27 mouse cellular contexts compared by ENCODE assay signal in the genomic region with DNA sequence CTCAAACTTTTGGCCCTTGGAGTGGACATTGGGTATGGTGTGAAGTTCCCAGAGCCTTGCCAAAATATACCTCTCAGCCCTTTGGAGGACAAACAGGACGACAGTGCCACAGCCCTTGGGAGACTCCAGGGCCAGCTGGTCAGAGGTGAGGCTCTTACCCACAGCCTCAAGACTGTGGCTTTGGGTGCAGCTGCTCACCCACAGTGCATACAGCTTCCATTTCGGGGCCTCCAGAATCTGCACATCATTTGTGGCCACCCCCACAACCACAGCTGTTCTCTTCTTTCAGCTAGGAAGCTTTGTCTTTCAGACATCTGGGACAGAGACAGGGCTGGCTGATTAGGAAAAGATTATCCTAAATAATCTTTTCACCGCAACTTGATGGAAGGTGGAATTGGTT. TPM values are rescaled to one million over a fixed set of nuclear protein-coding genes. Genes with fewer than 3 reads are reported as not detected.
"Had no signal": no experiment of that assay in that cellular context is flagged by ENCODE, and none has a peak within 500 bp of the region (broad histone marks: within the 10 kb centered on the region; RNA-seq: fewer than 3 reads in every experiment).

No protein-coding gene starts in this region.

- H3K27me3 ChIP-seq: heart, embryonic 13.5 days; heart, embryonic 15.5 days; hindbrain, embryonic 13.5 days; hindbrain, embryonic 15.5 days; kidney, embryonic 15.5 days; limb, embryonic 13.5 days; limb, embryonic 15.5 days; liver, embryonic 12.5 days had no signal

- DNase-seq: gastrocnemius, postnatal 14 days; gastrocnemius, postnatal 36 days; heart, adult 18-20 months; heart, postnatal 14 days; heart, postnatal 36 days; kidney, adult 11 months; kidney, adult 2 months; kidney, adult 9 months; kidney, postnatal 14 days; kidney, postnatal 36 days; layer of hippocampus, adult 9-11 months; layer of hippocampus, postnatal 36 days; left cerebral cortex, postnatal 4 days had no signal

- H3K4me2 ChIP-seq: heart, embryonic 11.5 days; heart, embryonic 13.5 days; heart, embryonic 15.5 days; hindbrain, embryonic 13.5 days; hindbrain, embryonic 15.5 days; kidney, embryonic 15.5 days; limb, embryonic 13.5 days; limb, embryonic 15.5 days; liver, embryonic 12.5 days had no signal

- H3K4me3 ChIP-seq: heart, embryonic 13.5 days; heart, embryonic 15.5 days; hindbrain, embryonic 13.5 days; hindbrain, embryonic 15.5 days; kidney, embryonic 15.5 days; limb, embryonic 13.5 days; limb, embryonic 15.5 days; liver, embryonic 12.5 days had no signal

- H3K36me3 ChIP-seq: heart, embryonic 13.5 days; heart, embryonic 15.5 days; hindbrain, embryonic 13.5 days; hindbrain, embryonic 15.5 days; kidney, embryonic 15.5 days; limb, embryonic 13.5 days; limb, embryonic 15.5 days; liver, embryonic 12.5 days had no signal

RNA-seq across cellular contexts. Expression of gene Tmem232, which starts 27.1 kb away (rescaled TPM):
- total RNA-seq: heart, postnatal 14 days; heart, postnatal 36 days; hematopoietic stem cell, adult 5-6 weeks; liver, adult 2 months had no signal
- polyA plus RNA-seq: heart, embryonic 15.5 days; intestine, embryonic 14.5 days; intestine, embryonic 16.5 days; kidney, adult 2 months; kidney, embryonic 15.5 days; large intestine, adult 2 months; liver, adult 2 months; liver, embryonic 12.5 days had no signal
